In genomic region chr2:127535363-127535762, GRCm38 (mm10) we compare ENCODE assay signal across 25 mouse cellular contexts. TPM values are rescaled to one million over a fixed set of nuclear protein-coding genes. Genes with fewer than 3 reads are reported as not detected.
A peak's percentile ranks its signal among the peaks of the same experiment; 100 is the strongest.
DNase-seq lines count a peak whose midpoint lies in the region; ATAC-seq lines count a peak whose summit lies in the region.
"Had no signal": no experiment of that assay in that cellular context is flagged by ENCODE, and none has a peak within 500 bp of the region (broad histone marks: within the 10 kb centered on the region; RNA-seq: fewer than 3 reads in every experiment).

No protein-coding gene starts in this region.

- ATAC-seq in erythroid progenitor cell, adult 5-6 weeks (replicated peaks; ENCODE audit: low FRiP score, poor library complexity, severe bottlenecking) = no peak
- no peak for ATAC-seq in megakaryocyte-erythroid progenitor cell, adult 5-6 weeks (replicated peaks; ENCODE audit: low FRiP score, low TSS enrichment, poor library complexity, severe bottlenecking)
- ATAC-seq: forebrain, embryonic 16.5 days; hindbrain, postnatal 0 days; intestine, embryonic 15.5 days had no signal

- intact Hi-C loops in left cerebral cortex, postnatal 36 days (cut with DNase I) = no loop called here

- DNase-seq in right cerebral cortex, adult 18-20 months = peak; percentile 90
- DNase-seq in right cerebral cortex, postnatal 4 days = no peak
- peak; percentile 73 to 88 for DNase-seq in frontal cortex, postnatal 36 days (ENCODE audit: low spot score in 2 of 2)
- DNase-seq in left cerebral cortex, postnatal 36 days (ENCODE audit: low spot score in 2 of 2) = peak; percentile 77 to 85
- DNase-seq in telencephalon, adult 2 months (ENCODE audit: low read depth, low spot score) = peak; percentile 72
- DNase-seq in heart, adult 18-20 months = no peak
- DNase-seq: adrenal gland, postnatal 10 days; B cell, adult 2 months; cerebellum, adult 11-12 months; cerebellum, adult 9-11 months; gastrocnemius, adult 2 months; gastrocnemius, postnatal 36 days; kidney, adult 2 months; kidney, postnatal 36 days; lung, embryonic 14.5 days; lung, postnatal 14 days; thymus, postnatal 14 days had no signal

RNA-seq across cellular contexts. Expression of gene Prom2, which starts 5.9 kb away (rescaled TPM):
- total RNA-seq in left cerebral cortex, postnatal 36 days (2021) = under 1 TPM; 0.11 to 0.17 TPM
- not detected in 2 replicates for total RNA-seq in erythroid progenitor cell, adult 5-6 weeks (2015; ENCODE audit: low replicate concordance)
- total RNA-seq in erythroid progenitor cell, adult 5-6 weeks (2017; ENCODE audit: low replicate concordance) = not detected in 2 replicates
- not detected in 2 replicates for total RNA-seq in megakaryocyte-erythroid progenitor cell, adult 5-6 weeks (2014; fragmentation: Nextera tagmentation)
- not detected in 2 replicates for total RNA-seq in megakaryocyte-erythroid progenitor cell, adult 5-6 weeks (2017)
- total RNA-seq in heart, adult 18-20 months (2021) = under 1 TPM; 0.12 to 0.21 TPM
- total RNA-seq: common myeloid progenitor, adult 5-6 weeks; gastrocnemius, adult 2 months; gastrocnemius, postnatal 36 days; heart, postnatal 25 days; liver, adult 2 months had no signal

RNA-seq across cellular contexts. Expression of gene Kcnip3, which starts 13.5 kb away (rescaled TPM):
- total RNA-seq in left cerebral cortex, postnatal 36 days (2021) = 100 to 1,000 TPM; 130 to 133 TPM
- 1.4 and 4.2 TPM in 2 replicates for total RNA-seq in erythroid progenitor cell, adult 5-6 weeks (2015; ENCODE audit: low replicate concordance)
- 0.51 and 1.6 TPM in 2 replicates for total RNA-seq in erythroid progenitor cell, adult 5-6 weeks (2017; ENCODE audit: low replicate concordance)
- total RNA-seq in megakaryocyte-erythroid progenitor cell, adult 5-6 weeks (2014; fragmentation: Nextera tagmentation) = not detected in 2 replicates
- 0.15 TPM in 1 of 2 replicates, not detected in the other for total RNA-seq in megakaryocyte-erythroid progenitor cell, adult 5-6 weeks (2017)
- total RNA-seq in heart, adult 18-20 months (2021) = 1 to 10 TPM; 1.5 to 1.8 TPM

RNA-seq across cellular contexts. Expression of gene Zfp661, which starts 51.5 kb away (rescaled TPM):
- 1 to 10 TPM; 7.6 to 8.6 TPM for total RNA-seq in left cerebral cortex, postnatal 36 days (2021)
- total RNA-seq in erythroid progenitor cell, adult 5-6 weeks (2015; ENCODE audit: low replicate concordance) = 0.42 TPM in 1 of 2 replicates, not detected in the other
- total RNA-seq in erythroid progenitor cell, adult 5-6 weeks (2017; ENCODE audit: low replicate concordance) = 0.26 and 0.83 TPM in 2 replicates
- total RNA-seq in megakaryocyte-erythroid progenitor cell, adult 5-6 weeks (2014; fragmentation: Nextera tagmentation) = 4.5 and 6.5 TPM in 2 replicates
- 4.5 and 6.2 TPM in 2 replicates for total RNA-seq in megakaryocyte-erythroid progenitor cell, adult 5-6 weeks (2017)
- 1 to 10 TPM; 1.8 to 2.2 TPM for total RNA-seq in heart, adult 18-20 months (2021)

RNA-seq across cellular contexts. Expression of gene Mrps5, which starts 51.7 kb away (rescaled TPM):
- 100 to 1,000 TPM in 1 of 2 experiments, 10 to 100 TPM in 1; 80.0 to 102 TPM for total RNA-seq in left cerebral cortex, postnatal 36 days (2021)
- 2.9 and 20.5 TPM in 2 replicates for total RNA-seq in erythroid progenitor cell, adult 5-6 weeks (2015; ENCODE audit: low replicate concordance)
- 6.7 and 17.8 TPM in 2 replicates for total RNA-seq in erythroid progenitor cell, adult 5-6 weeks (2017; ENCODE audit: low replicate concordance)
- 74.2 and 98.4 TPM in 2 replicates for total RNA-seq in megakaryocyte-erythroid progenitor cell, adult 5-6 weeks (2014; fragmentation: Nextera tagmentation)
- total RNA-seq in megakaryocyte-erythroid progenitor cell, adult 5-6 weeks (2017) = 164 and 215 TPM in 2 replicates
- total RNA-seq in heart, adult 18-20 months (2021) = 10 to 100 TPM; 78.3 to 93.4 TPM

Comparison
In these comparisons a context has a peak if more than half of its experiments do, and no peak if none do; other contexts are left out.
1. DNase-seq: peak in right cerebral cortex, adult 18-20 months (single experiment), frontal cortex, postnatal 36 days (2 of 2), left cerebral cortex, postnatal 36 days (2 of 2) and telencephalon, adult 2 months (single experiment); none in right cerebral cortex, postnatal 4 days (single experiment) and heart, adult 18-20 months (0 of 2).
2. RNA of gene Kcnip3, which starts 13.5 kb away (total RNA-seq): 130 to 133 TPM in left cerebral cortex, postnatal 36 days; 0.51 to 4.2 TPM in erythroid progenitor cell, adult 5-6 weeks, 1.5 to 1.8 TPM in heart, adult 18-20 months and 0.15 TPM in megakaryocyte-erythroid progenitor cell, adult 5-6 weeks; every median in the first group is over 10 times any median in the second.